Mouse (Mus musculus): ENCODE results near the gene Rgs18. TPM values are rescaled to one million over a fixed set of nuclear protein-coding genes. Genes with fewer than 3 reads are reported as not detected.

The Rgs18 gene
- 0.89 TPM in 1 of 2 replicates, not detected in the other for polyA plus RNA-seq (2014; fragmentation: Nextera tagmentation; extraction: Ambion mirVana)

DNA sequence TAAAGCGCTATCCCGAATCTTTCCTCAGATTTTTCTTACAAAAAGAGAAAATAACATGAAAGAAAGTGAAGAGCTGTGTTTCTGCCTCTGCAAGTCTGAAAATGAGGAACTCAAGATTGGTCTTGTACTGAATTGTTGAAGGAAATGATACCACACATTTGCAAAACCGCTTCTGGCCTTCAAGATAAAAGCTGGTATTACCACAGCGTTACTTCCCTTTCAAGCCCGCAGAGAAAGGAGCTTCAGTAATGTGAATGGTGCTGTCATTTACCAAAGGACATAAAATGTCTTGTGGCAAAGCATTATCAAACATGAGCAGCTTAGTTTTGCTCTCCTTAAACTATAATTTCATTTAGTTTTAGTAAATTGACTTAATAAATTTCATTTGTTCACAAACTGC lies at the start of gene Rgs18:
Gene Rgs18, minus strand, starts transcription at position 105 of the 400 bp plus-strand sequence.
- Histone ChIP-seq H3K36me3 (ENCODE audit: control insufficient read depth, insufficient read depth, low read length) (no peaks in the 10 kb centered on the region), H3K4me1 (ENCODE audit: control insufficient read depth, insufficient read depth, low read length) (no peaks in the 10 kb centered on the region), H3K4me3 (ENCODE audit: low read depth, low read length) (no peak within 1 kb of the TSS), H3K4me2 (ENCODE audit: low read depth, low read length) (no peak within 1 kb of the TSS), H3K27me3 (ENCODE audit: control insufficient read depth, insufficient read depth, low read length) (no peaks in the 10 kb centered on the region), H3K27ac (ENCODE audit: low read depth, low read length) (no peak within 1 kb of the TSS), H3K9me3 (ENCODE audit: control insufficient read depth, low read length) (no peaks in the 10 kb centered on the region), H3K9ac (replicated peaks; ENCODE audit: low read depth, low read length) (no peak within 1 kb of the TSS)
- no peak for ATAC-seq (ENCODE audit: low read depth)
- 83% methylated on average over 5 of the region's 5 CpGs for WGBS

DNA sequence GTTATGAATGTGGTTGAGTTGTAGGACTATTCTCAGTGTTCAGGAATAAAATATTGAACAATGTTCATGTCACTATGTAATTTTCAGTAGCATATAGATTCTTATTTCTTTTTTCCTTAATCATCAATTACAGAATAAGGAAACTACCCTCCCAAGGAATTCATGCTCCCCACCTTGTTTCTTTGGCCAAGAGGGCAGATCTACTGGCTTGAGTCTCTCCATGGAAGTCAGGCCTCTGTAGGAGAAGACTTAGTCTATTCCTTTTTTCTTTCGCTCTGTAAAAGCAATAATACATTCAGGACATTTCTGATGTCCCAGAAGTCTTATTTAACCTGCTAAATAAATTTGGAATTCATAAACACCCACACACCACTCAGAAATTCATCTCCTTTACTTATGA lies 841 bp downstream of the Rgs18 start:
- 82% methylated on average over 1 of the region's 1 CpGs for WGBS
- no peak for ATAC-seq (ENCODE audit: low read depth)
- Histone ChIP-seq H3K4me3 (ENCODE audit: low read depth, low read length) (no peak overlapping the region), H3K9ac (replicated peaks; ENCODE audit: low read depth, low read length) (no peak overlapping the region), H3K27me3 (ENCODE audit: control insufficient read depth, insufficient read depth, low read length) (no peaks in the 10 kb centered on the region), H3K9me3 (ENCODE audit: control insufficient read depth, low read length) (no peaks in the 10 kb centered on the region), H3K27ac (ENCODE audit: low read depth, low read length) (no peak overlapping the region), H3K4me1 (ENCODE audit: control insufficient read depth, insufficient read depth, low read length) (no peaks in the 10 kb centered on the region), H3K4me2 (ENCODE audit: low read depth, low read length) (no peak overlapping the region), H3K36me3 (ENCODE audit: control insufficient read depth, insufficient read depth, low read length) (no peaks in the 10 kb centered on the region)

DNA sequence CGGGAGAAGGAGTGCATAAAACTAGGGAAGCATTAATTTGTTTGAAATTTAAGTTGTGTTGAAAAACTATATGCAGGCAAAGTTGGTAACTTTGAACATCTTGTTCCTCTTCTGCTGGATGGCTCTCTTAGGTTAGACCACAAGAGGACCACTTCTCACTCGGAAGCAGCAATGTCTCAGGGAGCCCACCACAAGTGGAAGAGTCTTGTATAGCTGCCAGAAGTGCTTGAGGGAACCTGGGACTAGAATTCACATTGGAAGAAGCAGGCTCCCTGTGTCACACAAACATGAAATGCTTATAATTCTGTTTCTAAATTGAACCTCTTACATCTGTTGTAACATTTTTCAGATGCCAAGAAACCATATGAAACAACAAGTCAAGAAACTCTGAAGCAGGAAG lies 9.0 kb downstream of the Rgs18 start:
- Histone ChIP-seq H3K27me3 (ENCODE audit: control insufficient read depth, insufficient read depth, low read length) (no peaks in the 10 kb centered on the region), H3K9me3 (ENCODE audit: control insufficient read depth, low read length) (no peaks in the 10 kb centered on the region), H3K27ac (ENCODE audit: low read depth, low read length) (no peak overlapping the region), H3K4me3 (ENCODE audit: low read depth, low read length) (no peak overlapping the region), H3K4me1 (ENCODE audit: control insufficient read depth, insufficient read depth, low read length) (no peaks in the 10 kb centered on the region), H3K4me2 (ENCODE audit: low read depth, low read length) (no peak overlapping the region), H3K36me3 (ENCODE audit: control insufficient read depth, insufficient read depth, low read length) (no peaks in the 10 kb centered on the region), H3K9ac (replicated peaks; ENCODE audit: low read depth, low read length) (no peak overlapping the region)
- no peak for ATAC-seq (ENCODE audit: low read depth)
- 84% methylated on average over 2 of the region's 2 CpGs for WGBS

DNA sequence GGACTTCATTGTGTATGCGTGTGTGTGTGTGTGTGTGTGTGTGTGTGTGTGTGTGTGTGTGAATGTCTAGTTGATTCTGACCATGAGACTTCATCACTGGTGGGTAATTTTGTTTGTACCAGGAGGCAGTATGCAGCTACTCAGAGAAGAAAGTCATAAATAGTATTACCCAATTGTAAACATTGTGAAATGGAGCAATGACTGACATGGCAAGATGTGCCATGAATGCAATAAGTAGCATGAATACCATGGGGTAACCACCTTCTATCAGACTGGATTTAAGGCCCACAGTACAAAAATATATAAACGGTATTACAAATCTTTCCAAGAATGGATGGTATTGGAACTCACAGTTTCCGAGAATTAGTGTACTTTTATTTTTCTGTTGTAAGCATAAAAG lies 14.4 kb downstream of the Rgs18 start:
- WGBS, result 93% methylated on average over 3 of the region's 3 CpGs
- Histone ChIP-seq H3K9me3 (ENCODE audit: control insufficient read depth, low read length) (no peaks in the 10 kb centered on the region), H3K4me2 (ENCODE audit: low read depth, low read length) (no peak overlapping the region), H3K4me3 (ENCODE audit: low read depth, low read length) (no peak overlapping the region), H3K9ac (replicated peaks; ENCODE audit: low read depth, low read length) (no peak overlapping the region), H3K36me3 (ENCODE audit: control insufficient read depth, insufficient read depth, low read length) (no peaks in the 10 kb centered on the region), H3K27me3 (ENCODE audit: control insufficient read depth, insufficient read depth, low read length) (no peaks in the 10 kb centered on the region), H3K27ac (ENCODE audit: low read depth, low read length) (no peak overlapping the region), H3K4me1 (ENCODE audit: control insufficient read depth, insufficient read depth, low read length) (no peaks in the 10 kb centered on the region)
- ATAC-seq (ENCODE audit: low read depth), result no peak

DNA sequence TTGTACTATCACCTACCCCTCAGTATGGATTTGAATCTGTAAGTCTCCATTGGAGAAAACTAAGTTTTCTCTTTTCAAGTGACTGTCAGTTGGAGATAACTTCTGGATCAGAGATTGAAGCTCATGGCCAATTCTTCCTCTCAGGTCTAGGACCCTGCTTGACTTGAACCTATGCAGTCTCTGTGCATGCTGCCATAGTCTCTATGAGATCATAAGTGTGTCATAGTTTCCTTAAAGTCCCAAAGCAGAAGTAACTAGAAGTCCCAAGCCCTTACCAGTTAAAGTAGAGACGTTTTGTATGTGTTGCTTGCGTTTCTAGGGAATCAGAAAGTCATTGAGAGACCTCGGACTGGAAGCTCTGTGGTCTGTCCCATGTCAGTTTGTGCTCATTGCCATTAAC lies 24.5 kb downstream of the Rgs18 start:
- no peaks in the 10 kb centered on the region for H3K27me3 ChIP-seq (ENCODE audit: control insufficient read depth, insufficient read depth, low read length)

DNA sequence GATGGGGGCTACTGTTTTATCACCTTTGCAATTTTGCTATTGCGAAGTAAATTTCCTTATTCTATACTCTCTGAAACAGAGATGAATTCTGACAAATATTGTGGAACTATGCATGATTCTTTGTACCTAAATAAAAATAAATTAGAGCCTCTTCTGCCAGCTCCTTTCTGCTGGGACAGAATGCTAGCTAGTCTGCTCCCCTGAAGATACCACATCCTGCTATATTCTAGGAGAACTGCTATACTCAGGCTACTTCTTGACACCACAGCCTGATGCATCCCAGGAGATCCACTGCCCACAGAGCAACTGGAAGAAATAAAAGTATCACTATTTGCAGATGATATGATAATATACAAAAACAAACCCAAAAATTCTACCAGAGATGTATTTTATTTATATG lies 29.1 kb downstream of the Rgs18 start:
- ATAC-seq (ENCODE audit: low read depth), result no peak
- no peaks in the 10 kb centered on the region for H3K4me1 ChIP-seq (ENCODE audit: control insufficient read depth, insufficient read depth, low read length)
- H3K9ac ChIP-seq (replicated peaks; ENCODE audit: low read depth, low read length), result no peak overlapping the region
- H3K36me3 ChIP-seq (ENCODE audit: control insufficient read depth, insufficient read depth, low read length), result no peaks in the 10 kb centered on the region
- H3K27ac ChIP-seq (ENCODE audit: low read depth, low read length), result no peak overlapping the region
- H3K4me3 ChIP-seq (ENCODE audit: low read depth, low read length), result no peak overlapping the region
- H3K27me3 ChIP-seq (ENCODE audit: control insufficient read depth, insufficient read depth, low read length), result no peaks in the 10 kb centered on the region
- no peak overlapping the region for H3K4me2 ChIP-seq (ENCODE audit: low read depth, low read length)
- whole genome bisulfite sequencing, result 94% methylated on average over 1 of the region's 1 CpGs
- H3K9me3 ChIP-seq (ENCODE audit: control insufficient read depth, low read length), result no peaks in the 10 kb centered on the region

More for the DNA sequence above, 24.5 kb downstream of the Rgs18 start:
- H3K9ac ChIP-seq (replicated peaks; ENCODE audit: low read depth, low read length), result no peak overlapping the region
- no peak overlapping the region for H3K4me2 ChIP-seq (ENCODE audit: low read depth, low read length)
- 81% methylated on average over 3 of the region's 3 CpGs for WGBS
- no peaks in the 10 kb centered on the region for H3K4me1 ChIP-seq (ENCODE audit: control insufficient read depth, insufficient read depth, low read length)
- H3K36me3 ChIP-seq (ENCODE audit: control insufficient read depth, insufficient read depth, low read length), result no peaks in the 10 kb centered on the region
- H3K9me3 ChIP-seq (ENCODE audit: control insufficient read depth, low read length), result no peaks in the 10 kb centered on the region
- no peak for ATAC-seq (ENCODE audit: low read depth)
- no peak overlapping the region for H3K27ac ChIP-seq (ENCODE audit: low read depth, low read length)
- no peak overlapping the region for H3K4me3 ChIP-seq (ENCODE audit: low read depth, low read length)

DNA sequence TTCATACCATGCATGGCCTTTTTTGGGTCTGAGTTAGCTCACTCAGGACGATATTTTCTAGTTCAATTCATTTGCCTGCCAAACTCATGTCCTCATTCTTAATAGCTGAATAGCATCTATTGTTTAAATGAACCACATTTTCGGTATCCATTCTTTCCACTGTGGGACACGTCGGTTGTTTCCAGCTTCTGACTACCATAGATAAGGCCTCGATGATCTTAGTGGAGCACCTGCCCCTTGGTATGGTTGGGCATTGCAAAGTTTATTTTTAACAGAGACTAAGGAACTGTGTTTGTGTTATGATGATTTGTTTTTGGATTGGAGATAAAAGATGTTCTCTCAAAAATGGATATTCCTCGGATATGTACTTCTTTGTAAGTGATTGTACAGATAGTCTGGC lies 37.5 kb downstream of the Rgs18 start:
- Histone ChIP-seq H3K4me3 (ENCODE audit: low read depth, low read length) (no peak overlapping the region), H3K27me3 (ENCODE audit: control insufficient read depth, insufficient read depth, low read length) (no peaks in the 10 kb centered on the region), H3K4me2 (ENCODE audit: low read depth, low read length) (no peak overlapping the region), H3K27ac (ENCODE audit: low read depth, low read length) (no peak overlapping the region), H3K9me3 (ENCODE audit: control insufficient read depth, low read length) (no peaks in the 10 kb centered on the region), H3K36me3 (ENCODE audit: control insufficient read depth, insufficient read depth, low read length) (no peaks in the 10 kb centered on the region), H3K4me1 (ENCODE audit: control insufficient read depth, insufficient read depth, low read length) (no peaks in the 10 kb centered on the region), H3K9ac (replicated peaks; ENCODE audit: low read depth, low read length) (no peak overlapping the region)
- 88% methylated on average over 6 of the region's 6 CpGs for WGBS
- no peak for ATAC-seq (ENCODE audit: low read depth)

DNA sequence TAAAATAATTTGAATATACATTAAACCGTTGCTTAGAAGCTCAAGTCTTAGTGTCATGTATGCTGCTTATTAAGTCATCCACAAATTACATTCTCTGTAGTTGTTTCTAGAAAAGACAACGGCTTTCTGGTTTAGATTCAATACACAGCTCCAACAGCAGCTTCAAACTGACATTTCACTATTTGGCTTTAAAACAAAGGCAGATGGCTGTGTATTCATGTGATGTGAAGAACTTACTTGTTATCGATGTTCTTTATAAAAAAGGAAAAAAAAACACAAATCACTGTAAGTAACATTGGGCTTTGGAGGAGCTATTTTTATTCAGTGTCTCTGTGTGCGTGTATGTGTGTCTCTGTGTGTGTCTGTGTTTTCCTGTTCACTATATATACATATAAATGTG lies 54.5 kb downstream of the Rgs18 start:
- no peak for ATAC-seq (ENCODE audit: low read depth)
- Histone ChIP-seq H3K27me3 (ENCODE audit: control insufficient read depth, insufficient read depth, low read length) (no peaks in the 10 kb centered on the region), H3K9ac (replicated peaks; ENCODE audit: low read depth, low read length) (no peak overlapping the region), H3K4me3 (ENCODE audit: low read depth, low read length) (no peak overlapping the region), H3K4me2 (ENCODE audit: low read depth, low read length) (no peak overlapping the region), H3K27ac (ENCODE audit: low read depth, low read length) (no peak overlapping the region), H3K9me3 (ENCODE audit: control insufficient read depth, low read length) (no peaks in the 10 kb centered on the region), H3K36me3 (ENCODE audit: control insufficient read depth, insufficient read depth, low read length) (no peaks in the 10 kb centered on the region), H3K4me1 (ENCODE audit: control insufficient read depth, insufficient read depth, low read length) (no peaks in the 10 kb centered on the region)
- 88% methylated on average over 4 of the region's 4 CpGs for WGBS

DNA sequence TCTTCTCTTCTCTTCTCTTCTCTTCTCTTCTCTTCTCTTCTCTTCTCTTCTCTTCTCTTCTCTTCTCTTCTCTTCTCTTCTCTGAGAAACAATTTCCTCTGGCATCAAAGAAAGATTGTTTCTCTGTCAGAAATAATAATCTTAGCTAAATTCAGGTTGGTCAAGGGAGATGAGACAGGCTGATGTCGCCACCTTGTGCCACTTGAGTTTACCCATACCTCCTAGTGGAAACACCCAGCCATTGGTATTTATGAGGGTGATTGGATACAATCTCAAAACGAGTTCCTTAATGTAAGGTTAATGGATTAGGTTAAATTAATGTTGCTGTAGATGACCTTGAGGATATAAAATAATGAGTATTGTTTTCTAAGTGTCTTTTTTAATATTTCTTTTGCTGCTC lies 70.9 kb downstream of the Rgs18 start:
- no peaks in the 10 kb centered on the region for H3K4me1 ChIP-seq (ENCODE audit: control insufficient read depth, insufficient read depth, low read length)
- no peaks in the 10 kb centered on the region for H3K36me3 ChIP-seq (ENCODE audit: control insufficient read depth, insufficient read depth, low read length)
- H3K27ac ChIP-seq (ENCODE audit: low read depth, low read length), result no peak overlapping the region
- no peaks in the 10 kb centered on the region for H3K9me3 ChIP-seq (ENCODE audit: control insufficient read depth, low read length)
- 51% methylated on average over 2 of the region's 2 CpGs for WGBS
- H3K4me3 ChIP-seq (ENCODE audit: low read depth, low read length), result no peak overlapping the region
- no peaks in the 10 kb centered on the region for H3K27me3 ChIP-seq (ENCODE audit: control insufficient read depth, insufficient read depth, low read length)
- H3K4me2 ChIP-seq (ENCODE audit: low read depth, low read length), result no peak overlapping the region
- no peak overlapping the region for H3K9ac ChIP-seq (replicated peaks; ENCODE audit: low read depth, low read length)
- ATAC-seq (ENCODE audit: low read depth), result no peak

All from neural tube, embryonic 14.5 days (tissue).